Mouse (Mus musculus): ENCODE results near the gene Rpp14.

The Rpp14 gene

DNA sequence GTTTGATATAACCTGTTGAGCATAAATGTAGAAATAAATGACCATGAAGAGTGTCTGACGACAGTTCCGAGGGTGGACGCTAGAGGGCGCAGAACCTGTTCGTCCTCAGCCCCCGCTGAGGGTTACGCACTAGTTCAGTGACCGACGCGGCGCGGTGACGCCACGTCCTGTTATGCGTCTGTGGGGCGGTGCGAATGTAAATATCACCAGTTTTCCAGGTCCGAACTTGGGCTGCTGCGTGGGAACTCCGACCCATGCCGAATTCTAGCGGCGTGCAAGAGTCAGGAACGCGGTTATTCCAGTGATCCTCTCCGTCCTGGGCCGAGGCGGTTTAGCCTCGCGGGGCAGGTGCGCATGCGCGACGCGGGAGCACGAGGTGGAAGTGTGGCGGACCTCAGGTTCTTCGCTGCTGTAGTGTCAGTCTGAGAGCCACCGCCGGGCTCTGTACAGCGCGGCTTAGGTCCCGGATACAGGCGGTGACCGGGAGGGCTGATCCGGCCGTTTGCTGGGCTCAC lies at the start of gene Rpp14:
TSS of gene Rpp14 (plus strand) at position 203 of the 515 bp plus-strand sequence.
- peak; percentile 100 for DNase-seq (ENCODE audit: low spot score)

- DNase-seq (ENCODE audit: low spot score): no peak
Observed at GRCm38 (mm10) chr14:8030535-8030934, 49.6 kb upstream of the Rpp14 start.

- no peak for DNase-seq (ENCODE audit: low spot score)
Observed at GRCm38 (mm10) chr14:8032087-8032944, 47.9 kb upstream of the Rpp14 start.

GRCm38 (mm10) chr14:8034561-8034960 lies 45.6 kb upstream of the Rpp14 start:
- no peak for DNase-seq (ENCODE audit: low spot score)

DNA sequence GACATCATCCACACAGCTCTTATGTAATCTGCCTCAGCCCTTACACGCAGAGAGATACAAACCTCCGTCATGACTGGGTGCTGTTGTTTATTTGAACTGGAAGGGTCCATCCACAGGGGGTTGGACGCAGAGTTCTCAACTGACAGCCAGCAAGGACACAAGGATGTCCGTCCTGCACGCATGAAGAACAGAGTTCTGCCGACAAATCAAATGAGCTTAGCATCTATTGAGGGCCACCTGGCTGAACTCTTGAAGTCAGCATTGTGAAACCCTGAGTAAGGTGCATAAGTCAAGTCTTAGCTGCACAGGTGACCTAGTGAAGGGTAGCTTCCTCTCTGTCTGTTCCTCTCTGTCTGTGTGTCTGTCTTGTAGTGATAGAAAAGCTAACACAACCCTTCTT lies 44.2 kb upstream of the Rpp14 start:
- DNase-seq (ENCODE audit: low spot score): no peak

- no peak for DNase-seq (ENCODE audit: low spot score)
Observed at GRCm38 (mm10) chr14:8036406-8036805, 43.8 kb upstream of the Rpp14 start.

DNA sequence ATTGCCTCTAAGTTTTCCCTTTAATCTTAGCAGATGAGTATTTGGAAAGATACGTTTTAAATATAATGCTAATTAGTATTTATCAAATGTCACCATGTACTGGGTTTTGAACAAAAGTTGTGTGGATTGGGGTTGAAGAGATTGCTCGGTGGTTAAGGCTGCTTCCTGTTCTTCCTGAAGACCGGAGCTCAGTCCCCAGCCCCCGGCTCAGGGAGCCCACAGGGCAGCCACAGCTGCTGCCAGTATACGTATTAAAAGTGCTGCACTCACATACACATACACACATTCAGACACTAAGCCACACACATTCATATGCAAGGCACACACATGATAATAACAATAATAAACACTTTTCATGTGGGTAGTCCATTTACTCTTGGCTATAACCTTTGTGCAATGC lies 42.0 kb upstream of the Rpp14 start:
- no peak for DNase-seq (ENCODE audit: low spot score)

DNA sequence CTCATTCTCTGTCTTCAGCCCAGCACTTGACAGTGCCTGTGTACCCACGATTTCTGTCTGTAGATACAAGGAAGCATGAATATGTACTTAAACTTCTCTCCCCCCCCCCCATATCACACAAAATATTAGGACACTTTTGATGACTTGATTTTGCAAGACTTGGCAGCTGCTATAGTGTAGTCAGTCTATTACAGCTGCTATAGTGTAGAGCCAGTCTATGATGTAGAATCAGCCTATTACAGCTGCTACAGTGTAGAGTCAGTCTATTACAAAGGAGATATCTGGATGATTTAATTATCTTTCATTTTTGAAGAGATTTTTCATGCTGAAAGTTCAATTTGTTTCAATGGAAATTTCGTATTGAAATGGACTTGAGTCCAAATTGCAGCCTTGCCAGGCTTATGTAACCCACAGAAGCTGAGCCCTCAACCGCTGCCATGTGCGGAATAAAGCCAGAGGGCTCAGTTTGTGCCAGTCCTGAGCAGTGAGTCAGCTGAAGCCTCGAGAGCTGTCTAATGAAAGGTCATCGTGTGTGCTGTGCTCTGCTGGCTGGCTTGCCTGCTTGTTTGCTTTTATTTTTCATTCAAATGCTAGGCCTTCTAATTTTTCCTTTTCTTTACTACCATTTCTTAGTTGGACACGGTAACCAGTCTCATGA lies 41.2 kb upstream of the Rpp14 start:
- no peak for DNase-seq (ENCODE audit: low spot score)

GRCm38 (mm10) chr14:8040179-8040578 lies 40.0 kb upstream of the Rpp14 start:
- no peak for DNase-seq (ENCODE audit: low spot score)

- no peak for DNase-seq (ENCODE audit: low spot score)
Observed at GRCm38 (mm10) chr14:8040911-8041678, 39.1 kb upstream of the Rpp14 start.

DNA sequence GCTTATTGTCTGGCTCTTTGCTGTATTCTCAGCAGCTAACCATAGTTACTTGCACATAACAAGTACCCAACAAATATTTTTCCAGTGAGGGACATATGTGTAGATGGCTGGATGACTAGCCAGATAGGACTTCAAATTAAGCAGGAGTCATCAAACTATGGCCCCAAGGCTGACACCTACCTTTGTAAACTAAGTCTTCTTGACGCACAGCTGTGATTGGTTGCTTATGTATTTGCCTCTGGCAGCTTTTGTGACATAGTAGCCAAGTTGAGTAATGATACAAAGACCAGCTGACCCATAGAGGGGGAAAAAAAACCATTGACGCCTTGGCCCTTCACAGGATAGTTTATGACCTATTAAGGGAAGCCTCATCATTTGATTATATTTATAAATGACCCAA lies 38.0 kb upstream of the Rpp14 start:
- no peak for DNase-seq (ENCODE audit: low spot score)

GRCm38 (mm10) chr14:8042577-8042976 lies 37.6 kb upstream of the Rpp14 start:
- DNase-seq (ENCODE audit: low spot score): no peak

GRCm38 (mm10) chr14:8044330-8044729 lies 35.8 kb upstream of the Rpp14 start:
- peak; percentile 63 for DNase-seq (ENCODE audit: low spot score)

DNA sequence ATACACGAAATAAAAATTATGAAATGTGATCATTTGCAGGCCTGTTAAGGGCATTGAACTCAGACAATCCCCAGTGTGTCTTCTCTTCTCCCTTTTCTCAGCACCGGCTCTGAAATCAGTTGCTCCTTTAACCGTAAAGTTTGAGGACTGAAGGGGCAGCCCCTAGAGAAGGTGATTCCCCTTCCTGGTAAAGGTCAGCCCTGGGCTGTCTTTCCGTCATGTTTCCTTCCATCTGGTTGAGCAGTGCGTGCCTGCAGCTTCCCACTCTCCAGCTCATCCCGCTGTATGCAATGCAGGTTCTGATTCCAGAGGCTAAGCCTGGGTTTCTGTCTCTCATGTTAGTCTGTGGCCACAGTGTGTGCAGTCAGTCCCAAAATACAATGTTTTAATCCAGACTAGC lies 35.4 kb upstream of the Rpp14 start:
- DNase-seq (ENCODE audit: low spot score): no peak

DNA sequence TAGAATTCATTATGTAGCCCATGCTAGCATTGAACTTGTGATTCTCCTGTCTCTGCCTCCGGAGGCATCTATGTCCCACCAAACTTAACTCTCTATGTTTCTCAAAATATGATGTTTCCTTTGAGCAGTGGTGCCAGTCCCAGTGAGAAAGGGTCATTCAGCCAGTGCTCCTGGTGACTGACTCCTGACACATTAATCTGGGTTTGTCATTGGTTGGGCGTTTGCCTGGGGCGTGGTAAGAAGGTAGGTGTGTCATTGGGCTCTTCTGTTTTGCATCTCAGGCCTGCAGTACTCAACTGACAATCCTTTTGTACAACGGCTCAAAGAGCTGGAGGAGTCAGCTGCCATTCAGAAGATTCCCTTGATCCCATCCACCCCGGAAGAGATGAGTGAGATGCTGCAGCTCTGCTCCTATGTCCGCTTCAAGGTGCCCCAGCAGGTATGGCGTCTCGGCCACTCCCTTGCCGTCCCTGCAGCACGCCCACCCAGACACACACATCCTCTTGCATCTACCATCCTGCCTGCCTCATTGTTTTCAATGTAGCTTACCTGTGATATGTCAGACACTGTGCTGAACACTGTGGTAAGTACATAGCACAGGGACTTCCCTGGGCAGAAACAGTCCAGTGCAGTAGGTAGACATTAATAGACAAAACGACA lies 34.9 kb upstream of the Rpp14 start:
- no peak for DNase-seq (ENCODE audit: low spot score)

GRCm38 (mm10) chr14:8046839-8047238 lies 33.3 kb upstream of the Rpp14 start:
- no peak for DNase-seq (ENCODE audit: low spot score)

- DNase-seq (ENCODE audit: low spot score): no peak
Observed at GRCm38 (mm10) chr14:8049334-8049733, 30.8 kb upstream of the Rpp14 start.

DNA sequence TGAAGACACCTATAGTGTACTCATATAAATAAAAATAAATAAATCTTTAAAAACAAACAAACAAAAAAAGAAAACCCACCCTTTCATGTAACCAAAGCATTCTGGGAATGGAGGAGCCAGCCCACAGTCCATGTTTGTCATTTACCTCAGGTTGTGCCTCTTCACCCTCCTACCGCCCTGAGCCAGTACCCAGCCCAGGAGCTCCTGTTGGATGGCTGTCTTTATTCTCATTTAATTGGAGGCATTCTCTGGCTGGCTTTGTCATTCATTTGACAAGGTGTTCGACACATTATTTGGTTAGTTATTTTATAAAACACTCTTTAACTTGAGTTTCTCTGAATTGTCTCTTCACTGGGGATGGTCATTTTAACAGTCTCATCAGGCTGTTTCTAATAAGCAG lies 28.3 kb upstream of the Rpp14 start:
- no peak for DNase-seq (ENCODE audit: low spot score)

- no peak for DNase-seq (ENCODE audit: low spot score)
Observed at GRCm38 (mm10) chr14:8052661-8053060, 27.5 kb upstream of the Rpp14 start.

GRCm38 (mm10) chr14:8054310-8055102 lies 25.7 kb upstream of the Rpp14 start:
- no peak for DNase-seq (ENCODE audit: low spot score)

- DNase-seq (ENCODE audit: low spot score): no peak
Observed at GRCm38 (mm10) chr14:8056076-8056475, 24.1 kb upstream of the Rpp14 start.
